Mouse (Mus musculus) embryonic facial prominence, embryonic 14.5 days (tissue): ENCODE data around the gene Hrc. TPM values are rescaled to one million over a fixed set of nuclear protein-coding genes. Genes with fewer than 3 reads are reported as not detected.

ENCODE experiments used
- ATAC-seq: fragments of 200-750 bp; cut with Nextera tagmentation; 2 replicates; pipeline ENCODE4 v1.8.0; 2017; ENCODE audit warnings: low read depth, moderate number of reproducible peaks, moderate TSS enrichment
- DNase-seq: peaks from one replicate; pipeline ENCODE4 v3.0.0-alpha.2; 2015; ENCODE audit warnings: low spot score
- H3K27ac ChIP-seq: fragments of 300-500 bp; sonication (generic); replicated peaks from 2 replicates; pipeline ENCODE4 v1.5.1; 2014; ENCODE audit warnings: low read depth, mild to moderate bottlenecking, low read length, moderate library complexity
- H3K27me3 ChIP-seq: fragments of 300-500 bp; sonication (generic); replicated peaks from 2 replicates; pipeline ENCODE4 v1.6.1; 2014; ENCODE audit warnings: low read length; ENCODE audit not compliant: control insufficient read depth, insufficient read depth
- H3K36me3 ChIP-seq: fragments of 300-500 bp; sonication (generic); 2 replicates; pipeline ENCODE4 v1.6.1; 2014; ENCODE audit warnings: low read length, mixed read lengths; ENCODE audit not compliant: control insufficient read depth, insufficient read depth
- H3K4me1 ChIP-seq: fragments of 300-500 bp; sonication (generic); 2 replicates; pipeline ENCODE4 v1.6.1; 2014; ENCODE audit warnings: antibody characterized with exemption, low read length; ENCODE audit not compliant: control insufficient read depth, insufficient read depth
- H3K4me2 ChIP-seq: fragments of 300-500 bp; sonication (generic); 2 replicates; pipeline ENCODE4 v1.6.1; 2014; ENCODE audit warnings: low read depth, mild to moderate bottlenecking, low read length, moderate library complexity, mixed read lengths
- H3K4me3 ChIP-seq: fragments of 300-500 bp; sonication (generic); 2 replicates; pipeline ENCODE4 v1.5.1; 2014; ENCODE audit warnings: low read depth, mild to moderate bottlenecking, low read length
- H3K9ac ChIP-seq: fragments of 300-500 bp; sonication (generic); 2 replicates; pipeline ENCODE4 v1.6.1; 2014; ENCODE audit warnings: low read depth, mild to moderate bottlenecking, low read length, moderate library complexity, mixed read lengths
- H3K9me3 ChIP-seq: fragments of 300-500 bp; sonication (generic); 2 replicates; pipeline ENCODE4 v1.6.1; 2016; ENCODE audit warnings: low read length; ENCODE audit not compliant: control insufficient read depth
- WGBS: fragments of 180-500 bp; shearing (Covaris S2); extraction: QIAGEN DNeasy Blood & Tissue Kit; methylation state at CpG from one replicate; pipeline ENCODE4 v1.1.7; 2014; 5-methylcytosine and 5-hydroxymethylcytosine counted together
- polyA plus RNA-seq: library from polyadenylated mRNA; unstranded; fragments of >200 nt; fragmentation: Nextera tagmentation; extraction: Ambion mirVana; gene quantifications from 2 replicates; pipeline ENCODE4 v1.2.1, GENCODE M21; 2014

Hrc gene
- polyA plus RNA-seq, 1 experiment from 2014 or later, result 15.8 TPM

- no peak overlapping the region for H3K27ac ChIP-seq
- 17% methylated on average over 4 of the region's 4 CpGs for WGBS
- no peak overlapping the region; the same call in 1 of the 2 replicates for H3K4me3 ChIP-seq
- H3K9ac ChIP-seq, result no peak overlapping the region
- H3K4me1 ChIP-seq, result peaks cover 48% of the 10 kb centered on the region
- ATAC-seq (no peak), DNase-seq (no peak)
- H3K4me2 ChIP-seq, result peak overlapping the region; percentile 87; the same call in 1 of the 2 replicates
- H3K36me3 ChIP-seq, result no peaks in the 10 kb centered on the region
- no peaks in the 10 kb centered on the region for H3K27me3 ChIP-seq
- H3K9me3 ChIP-seq, result no peaks in the 10 kb centered on the region
Observed at GRCm38 (mm10) chr7:45337469-45337868, 2.4 kb downstream of the Hrc start.

- no peaks in the 10 kb centered on the region for H3K9me3 ChIP-seq
- 0 out of 2 replicates have a peak overlapping the region, but pooled peaks have one; percentile 5 for H3K9ac ChIP-seq
- H3K27me3 ChIP-seq, result no peaks in the 10 kb centered on the region
- H3K4me3 ChIP-seq, result peak overlapping the region; percentile 53
- DNase-seq, result peak; percentile 84
- WGBS, result 2% methylated on average over 13 of the region's 14 CpGs
- peak overlapping the region; percentile 87 for H3K4me2 ChIP-seq
- H3K36me3 ChIP-seq, result no peaks in the 10 kb centered on the region
- peak; percentile 19; the same call in 1 of the 2 replicates for ATAC-seq
- no peak overlapping the region for H3K27ac ChIP-seq
- H3K4me1 ChIP-seq, result peaks cover 44% of the 10 kb centered on the region
Observed at GRCm38 (mm10) chr7:45338161-45338911, 3.2 kb downstream of the Hrc start.

GRCm38 (mm10) chr7:45339410-45340065, 4.4 kb downstream of the Hrc start:
- no peak overlapping the region; the same call in 1 of the 2 replicates for H3K27ac ChIP-seq
- H3K9ac ChIP-seq, result peak overlapping the region; percentile 67
- no peaks in the 10 kb centered on the region for H3K9me3 ChIP-seq
- peak overlapping the region; percentile 87 for H3K4me2 ChIP-seq
- ATAC-seq, result peak; percentile 81
- H3K4me3 ChIP-seq, result peak overlapping the region; percentile 53
- no peaks in the 10 kb centered on the region for H3K27me3 ChIP-seq
- peaks cover 37% of the 10 kb centered on the region for H3K4me1 ChIP-seq
- WGBS, result 0% methylated on average over 29 of the region's 39 CpGs
- DNase-seq, result peak; percentile 89
- H3K36me3 ChIP-seq, result no peaks in the 10 kb centered on the region

GRCm38 (mm10) chr7:45340066-45340442, 5.0 kb downstream of the Hrc start:
- Histone ChIP-seq H3K4me2 (peak overlapping the region; percentile 87), H3K9me3 (no peaks in the 10 kb centered on the region), H3K27ac (no peak overlapping the region), H3K4me1 (peaks cover 32% of the 10 kb centered on the region), H3K4me3 (peak overlapping the region; percentile 53), H3K9ac (peak overlapping the region; percentile 67), H3K27me3 (no peaks in the 10 kb centered on the region), H3K36me3 (no peaks in the 10 kb centered on the region)
- WGBS, result 1% methylated on average over 11 of the region's 11 CpGs
- ATAC-seq, result no peak
- DNase-seq, result no peak

GRCm38 (mm10) chr7:45340669-45341068, 5.6 kb downstream of the Hrc start:
- Histone ChIP-seq H3K9ac (no peak overlapping the region; the same call in 1 of the 2 replicates), H3K9me3 (no peaks in the 10 kb centered on the region), H3K27me3 (no peaks in the 10 kb centered on the region), H3K4me1 (peaks cover 30% of the 10 kb centered on the region), H3K36me3 (no peaks in the 10 kb centered on the region), H3K27ac (peak overlapping the region; percentile 63), H3K4me2 (peak overlapping the region; percentile 87), H3K4me3 (peak overlapping the region; percentile 53)
- under 1% methylated on average over 11 of the region's 11 CpGs for WGBS
- peak; percentile 92 for DNase-seq
- peak; percentile 24; the same call in 1 of the 2 replicates for ATAC-seq

- H3K36me3 ChIP-seq, result no peaks in the 10 kb centered on the region
- no peaks in the 10 kb centered on the region for H3K9me3 ChIP-seq
- H3K27me3 ChIP-seq, result no peaks in the 10 kb centered on the region
- 3% methylated on average over 8 of the region's 8 CpGs for WGBS
- H3K27ac ChIP-seq, result peak overlapping the region; percentile 63; the same call in 1 of the 2 replicates
- no peak overlapping the region for H3K9ac ChIP-seq
- H3K4me3 ChIP-seq, result peak overlapping the region; percentile 53; the same call in 1 of the 2 replicates
- H3K4me2 ChIP-seq, result peak overlapping the region; percentile 87
- H3K4me1 ChIP-seq, result peaks cover 30% of the 10 kb centered on the region
- DNase-seq (peak; percentile 88), ATAC-seq (peak; percentile 17)
Observed at GRCm38 (mm10) chr7:45341303-45341702, 6.2 kb downstream of the Hrc start.

GRCm38 (mm10) chr7:45342081-45342480, 7.0 kb downstream of the Hrc start:
- Histone ChIP-seq H3K27me3 (no peaks in the 10 kb centered on the region), H3K36me3 (no peaks in the 10 kb centered on the region), H3K4me1 (peaks cover 30% of the 10 kb centered on the region), H3K9ac (no peak overlapping the region), H3K27ac (no peak overlapping the region), H3K4me3 (no peak overlapping the region), H3K4me2 (no peak overlapping the region), H3K9me3 (no peaks in the 10 kb centered on the region)
- no peak for DNase-seq
- ATAC-seq, result no peak
- WGBS, result 90% methylated on average over 11 of the region's 11 CpGs

- Histone ChIP-seq H3K36me3 (no peaks in the 10 kb centered on the region), H3K27ac (no peak overlapping the region), H3K4me2 (no peak overlapping the region), H3K9ac (no peak overlapping the region), H3K27me3 (no peaks in the 10 kb centered on the region), H3K9me3 (no peaks in the 10 kb centered on the region), H3K4me3 (no peak overlapping the region), H3K4me1 (peaks cover 28% of the 10 kb centered on the region)
- ATAC-seq (no peak), DNase-seq (no peak)
- 31% methylated on average over 13 of the region's 13 CpGs for WGBS
Observed at GRCm38 (mm10) chr7:45343543-45343942, 8.5 kb downstream of the Hrc start.
